Mouse (Mus musculus) liver, embryonic 14.5 days (tissue): ENCODE measurements around the gene Acnat1. TPM values are rescaled to one million over a fixed set of nuclear protein-coding genes. Genes with fewer than 3 reads are reported as not detected.

Source experiments
- ATAC-seq: fragments of 200-750 bp; cut with Nextera tagmentation; 2 replicates; pipeline ENCODE4 v1.8.0; 2017; ENCODE audit warnings: moderate number of reproducible peaks, mild to moderate bottlenecking, moderate library complexity; ENCODE audit not compliant: insufficient read depth
- DNase-seq, 3 experiments: peaks; one replicate each; pipeline ENCODE4 v3.0.0-alpha.2; 2012 to 2013; ENCODE audit warnings: low read depth in 3 of 3, low spot score in 3 of 3
- H3K27ac ChIP-seq: fragments of 300-500 bp; sonication (generic); 2 replicates; pipeline ENCODE4 v1.5.1; 2014; ENCODE audit warnings: moderate library complexity, mild to moderate bottlenecking, control low read depth, inconsistent platforms
- H3K27me3 ChIP-seq: fragments of 300-500 bp; sonication (generic); 2 replicates; pipeline ENCODE4 v1.6.1; 2014; ENCODE audit warnings: mild to moderate bottlenecking, low read length, moderate library complexity; ENCODE audit not compliant: control insufficient read depth, insufficient read depth
- H3K36me3 ChIP-seq: fragments of 300-500 bp; sonication (generic); replicated peaks from 2 replicates; pipeline ENCODE4 v1.6.1; 2014; ENCODE audit warnings: low read depth; ENCODE audit not compliant: control insufficient read depth, insufficient read depth
- H3K4me1 ChIP-seq, 2 experiments: fragments of 200-500 bp in 1 of 2; fragments of 300-500 bp in 1 of 2; sonication (generic) in 1 of 2; replicated peaks; 2 replicates each; pipeline ENCODE4 v1.6.1; 2012 to 2014; ENCODE audit warnings: antibody characterized with exemption in 1 of 2, inconsistent platforms in 1 of 2, low read length in 1 of 2; ENCODE audit not compliant: control insufficient read depth in 2 of 2, insufficient read depth in 2 of 2
- H3K4me2 ChIP-seq: fragments of 300-500 bp; sonication (generic); 2 replicates; pipeline ENCODE4 v1.6.1; 2014; ENCODE audit warnings: low read depth, mild to moderate bottlenecking, control low read depth, moderate library complexity
- H3K4me3 ChIP-seq, 2 experiments: fragments of 200-500 bp in 1 of 2; fragments of 300-500 bp in 1 of 2; sonication (generic) in 1 of 2; 2 replicates each; pipeline ENCODE4 v1.5.1; 2012 to 2014; ENCODE audit warnings: low read depth in 2 of 2, low read length in 2 of 2, mild to moderate bottlenecking in 2 of 2, control low read depth in 1 of 2, inconsistent platforms in 1 of 2, moderate library complexity in 1 of 2; ENCODE audit not compliant: insufficient read depth in 1 of 2
- H3K9ac ChIP-seq: fragments of 300-500 bp; sonication (generic); replicated peaks from 2 replicates; pipeline ENCODE4 v1.6.1; 2014; ENCODE audit warnings: mild to moderate bottlenecking, control low read depth, moderate library complexity
- H3K9me3 ChIP-seq: fragments of 300-500 bp; sonication (generic); 2 replicates; pipeline ENCODE4 v1.6.1; 2016; ENCODE audit warnings: low read length, mixed read lengths; ENCODE audit not compliant: control insufficient read depth
- CTCF ChIP-seq: IDR thresholded peaks from 2 replicates; pipeline ENCODE4 v1.5.1; 2016; ENCODE audit warnings: antibody characterized with exemption, low read depth, control low read depth
- EP300 ChIP-seq: IDR thresholded peaks from 2 replicates; pipeline ENCODE4 v1.6.1; 2016; ENCODE audit warnings: antibody characterized with exemption, low read depth
- WGBS: fragments of 180-500 bp; shearing (Covaris S2); extraction: QIAGEN DNeasy Blood & Tissue Kit; methylation state at CpG from one replicate; pipeline ENCODE4 v1.1.7; 2014; ENCODE audit not compliant: insufficient replicate concordance; 5-methylcytosine and 5-hydroxymethylcytosine counted together
- polyA plus RNA-seq, 2 experiments: library from polyadenylated mRNA; depleted of rRNA in 1 of 2; stranded (reverse) in 1 of 2; unstranded in 1 of 2; fragments of >200 nt; fragmentation: Nextera tagmentation in 1 of 2; extraction: Ambion mirVana in 1 of 2; gene quantifications; 2 replicates each; pipeline versions ENCODE4 v1.2.1 to v1.2.3; 2012 to 2014

Gene Acnat1
- polyA plus RNA-seq (2012; rRNA removed), result 0.73 and 1.2 TPM in 2 replicates
- polyA plus RNA-seq (2014; fragmentation: Nextera tagmentation; extraction: Ambion mirVana), result 0.11 and 0.61 TPM in 2 replicates

DNA sequence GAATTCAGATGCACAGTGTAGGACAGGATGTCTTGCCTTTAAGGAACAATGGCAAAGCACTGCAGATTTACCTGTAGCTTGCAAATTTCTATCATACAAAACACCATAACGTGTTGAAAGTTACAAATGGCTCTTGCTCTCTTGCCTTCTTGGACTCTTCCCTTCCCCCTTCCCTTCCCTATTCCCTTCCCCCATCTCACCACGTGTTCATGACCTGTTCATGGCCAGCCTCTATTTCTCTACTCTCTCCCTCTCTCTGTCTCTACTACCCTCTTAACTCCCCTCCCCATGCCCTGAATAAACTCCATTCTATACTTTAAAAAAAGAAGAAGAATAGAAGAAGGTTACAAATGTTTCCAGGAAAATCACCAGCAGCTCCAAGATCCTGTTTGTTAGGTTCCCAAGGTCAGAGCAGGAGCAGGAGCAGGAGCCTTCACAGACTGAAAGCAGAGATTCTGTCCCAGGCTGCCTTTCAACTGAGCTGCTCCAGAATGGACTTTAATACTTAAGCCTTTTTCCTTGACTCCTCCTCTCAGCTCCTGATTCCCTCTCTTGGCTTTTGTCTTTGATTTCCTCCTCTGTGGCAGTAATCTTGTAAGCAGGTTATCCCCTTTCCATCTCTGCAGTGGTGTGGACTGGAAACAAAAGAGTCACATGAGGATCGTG, at the start of gene Acnat1:
Acnat1 (minus strand) TSS at position 478 of the 666 bp plus-strand sequence.
- Histone ChIP-seq H3K4me3 (peak within 1 kb of the TSS in 1 of 2 experiments; percentile 12; a peak in 1 of 4 replicates), H3K4me1 (peaks cover 34 to 45% of the 10 kb centered on the region in 2 experiments), H3K9me3 (no peaks in the 10 kb centered on the region), H3K4me2 (peak within 1 kb of the TSS; percentile 56), H3K9ac (peak within 1 kb of the TSS; percentile 31; the same call in 1 of the 2 replicates), H3K36me3 (no peaks in the 10 kb centered on the region), H3K27me3 (no peaks in the 10 kb centered on the region), H3K27ac (peak within 1 kb of the TSS; percentile 79)
- no peak for DNase-seq
- TF ChIP-seq EP300 (no peak), CTCF (no peak)
- WGBS, result 42% methylated on average over 3 of the region's 3 CpGs
- ATAC-seq, result no peak

GRCm38 (mm10) chr4:49522576-49522975, 48.9 kb upstream of the Acnat1 start:
- H3K4me2 ChIP-seq, result no peak overlapping the region
- DNase-seq (no peak), ATAC-seq (no peak)
- H3K27ac ChIP-seq, result no peak overlapping the region
- 77% methylated on average over 9 of the region's 9 CpGs for WGBS
- peaks cover 7 to 8% of the 10 kb centered on the region in 2 experiments for H3K4me1 ChIP-seq
- H3K27me3 ChIP-seq, result no peaks in the 10 kb centered on the region
- peaks cover 4% of the 10 kb centered on the region; the same call in 1 of the 2 replicates for H3K36me3 ChIP-seq
- no peak for TF ChIP-seq CTCF
- TF ChIP-seq EP300, result no peak
- no peak overlapping the region for H3K9ac ChIP-seq
- no peaks in the 10 kb centered on the region for H3K9me3 ChIP-seq
- no peak overlapping the region for H3K4me3 ChIP-seq

- under 1% methylated on average over 15 of the region's 17 CpGs for WGBS
- peak; percentile 48 for ATAC-seq
- peak; percentile 26; the same call in 1 of the 2 replicates for TF ChIP-seq CTCF
- no peak for TF ChIP-seq EP300
- no peaks in the 10 kb centered on the region for H3K9me3 ChIP-seq
- H3K4me1 ChIP-seq, result peaks cover 7 to 14% of the 10 kb centered on the region in 2 experiments
- no peak overlapping the region for H3K27ac ChIP-seq
- H3K27me3 ChIP-seq, result no peaks in the 10 kb centered on the region
- peaks cover 4% of the 10 kb centered on the region; the same call in 1 of the 2 replicates for H3K36me3 ChIP-seq
- H3K4me2 ChIP-seq, result peak overlapping the region; percentile 88
- peak overlapping the region; percentile 77 for H3K9ac ChIP-seq
- peak in 2 of 3 experiments; percentile 10 to 26 for DNase-seq
- H3K4me3 ChIP-seq, result peak overlapping the region; percentile 78 to 88
Measured at GRCm38 (mm10) chr4:49521346-49521745, 47.6 kb upstream of the Acnat1 start.

- WGBS, result under 1% methylated on average over 41 of the region's 41 CpGs
- H3K4me1 ChIP-seq, result peaks cover 7 to 14% of the 10 kb centered on the region in 2 experiments
- H3K9me3 ChIP-seq, result no peaks in the 10 kb centered on the region
- peak within 1 kb of the TSS; percentile 88 for H3K4me2 ChIP-seq
- H3K27me3 ChIP-seq, result no peaks in the 10 kb centered on the region
- peaks cover 4% of the 10 kb centered on the region; the same call in 1 of the 2 replicates for H3K36me3 ChIP-seq
- H3K4me3 ChIP-seq, result peak within 1 kb of the TSS; percentile 78 to 88
- DNase-seq (peak; percentile 95 to 97 (median 96)), ATAC-seq (peak; percentile 98)
- peak within 1 kb of the TSS; percentile 23 for H3K27ac ChIP-seq
- H3K9ac ChIP-seq, result peak within 1 kb of the TSS; percentile 77
- TF ChIP-seq EP300, result no peak
- no peak for TF ChIP-seq CTCF
Measured at GRCm38 (mm10) chr4:49520572-49521340, 47.0 kb upstream of the Acnat1 start, which contains the start of the genes Mrpl50 and Zfp189. TSS of gene Mrpl50 (minus strand) at chr4:49521093. TSS of gene Zfp189 (plus strand) at chr4:49521176.
